Comparison of ENCODE assay signal across 16 mouse cellular contexts in genomic region chr7:106612723-106613122, GRCm38 (mm10).
"Had no signal": no experiment of that assay in that cellular context is flagged by ENCODE, and none has a peak within 500 bp of the region (broad histone marks: within the 10 kb centered on the region; RNA-seq: fewer than 3 reads in every experiment).

No protein-coding gene starts in this region.

- H3K4me1 ChIP-seq: liver, embryonic 13.5 days; liver, embryonic 15.5 days; midbrain, embryonic 10.5 days; midbrain, embryonic 12.5 days; neural tube, embryonic 12.5 days had no signal

- H3K36me3 ChIP-seq: liver, embryonic 13.5 days; liver, embryonic 15.5 days; midbrain, embryonic 10.5 days; midbrain, embryonic 12.5 days; neural tube, embryonic 12.5 days had no signal

- H3K4me3 ChIP-seq: liver, embryonic 13.5 days; liver, embryonic 15.5 days; midbrain, embryonic 10.5 days; midbrain, embryonic 12.5 days; neural tube, embryonic 12.5 days had no signal

- H3K4me2 ChIP-seq: liver, embryonic 13.5 days; liver, embryonic 15.5 days; lung, embryonic 14.5 days; midbrain, embryonic 12.5 days; neural tube, embryonic 12.5 days had no signal

- H3K9ac ChIP-seq: liver, embryonic 13.5 days; liver, embryonic 15.5 days; lung, embryonic 14.5 days; midbrain, embryonic 12.5 days; neural tube, embryonic 12.5 days had no signal

- H3K27ac ChIP-seq: liver, embryonic 13.5 days; liver, embryonic 15.5 days; midbrain, embryonic 10.5 days; midbrain, embryonic 12.5 days; neural tube, embryonic 12.5 days had no signal

- H3K27me3 ChIP-seq: liver, embryonic 13.5 days; liver, embryonic 15.5 days; midbrain, embryonic 12.5 days; neural tube, embryonic 12.5 days had no signal

- H3K9me3 ChIP-seq: liver, embryonic 13.5 days; liver, embryonic 15.5 days; midbrain, embryonic 10.5 days; midbrain, embryonic 12.5 days; neural tube, embryonic 12.5 days had no signal

- ATAC-seq: midbrain, embryonic 16.5 days had no signal

- DNase-seq: liver, embryonic 13.5 days; lung, adult 18-20 months; lung, embryonic 14.5 days; lung, postnatal 10 days; lung, postnatal 4 days; midbrain, embryonic 14.5 days; right cerebral cortex, postnatal 14 days; spleen, adult 18-20 months; thymus, adult 18-20 months; thymus, postnatal 14 days; thymus, postnatal 36 days had no signal
